Mouse (Mus musculus): ENCODE data around the gene Gm3839. TPM values are rescaled to one million over a fixed set of nuclear protein-coding genes. Genes with fewer than 3 reads are reported as not detected.
"Not testable (repeated sequence)": the region's sequence is repeated elsewhere in the genome, so short reads cannot be mapped to it uniquely, and the experiment has no call there.

Gm3839 gene
- total RNA-seq (2014; rRNA removed): 2.2 and 4.7 TPM in 2 replicates
- polyA plus RNA-seq (2015; fragmentation: Nextera tagmentation; extraction: Ambion mirVana): 1.6 and 1.8 TPM in 2 replicates

GRCm38 (mm10) chr14:11356626-11357025 is at the start of gene Gm3839:
Gene Gm3839 (minus strand): TSS chr14:11356726.
- H3K9ac ChIP-seq (replicated peaks; ENCODE audit: low read length); H3K36me3 ChIP-seq (ENCODE audit: insufficient read depth, low read length); H3K4me3 ChIP-seq (ENCODE audit: low read length); H3K27me3 ChIP-seq (ENCODE audit: insufficient read depth, low read length); H3K4me2 ChIP-seq (ENCODE audit: low read depth, low read length); H3K27ac ChIP-seq; DNase-seq (ENCODE audit: low spot score); H3K4me1 ChIP-seq (ENCODE audit: insufficient read depth, low read length); H3K9me3 ChIP-seq (ENCODE audit: low read length); ATAC-seq: not testable (repeated sequence)

GRCm38 (mm10) chr14:11405661-11406060 is 49.1 kb upstream of the Gm3839 start:
- WGBS: 70% methylated on average over 9 of the region's 9 CpGs
- H3K4me1 ChIP-seq (ENCODE audit: insufficient read depth, low read length): no peaks in the 10 kb centered on the region

GRCm38 (mm10) chr14:11377846-11378245 is 21.3 kb upstream of the Gm3839 start:
- DNase-seq (ENCODE audit: low spot score) (no peak), ATAC-seq (no peak)
- Histone ChIP-seq H3K4me1 (ENCODE audit: insufficient read depth, low read length) (no peaks in the 10 kb centered on the region), H3K4me2 (ENCODE audit: low read depth, low read length) (no peak overlapping the region), H3K27me3 (ENCODE audit: insufficient read depth, low read length) (no peaks in the 10 kb centered on the region), H3K9me3 (ENCODE audit: low read length) (no peaks in the 10 kb centered on the region), H3K36me3 (ENCODE audit: insufficient read depth, low read length) (no peaks in the 10 kb centered on the region), H3K4me3 (ENCODE audit: low read length) (no peak overlapping the region), H3K9ac (replicated peaks; ENCODE audit: low read length) (no peak overlapping the region), H3K27ac (no peak overlapping the region)
- TF ChIP-seq CTCF (IDR thresholded peaks at IDR 0.05; ENCODE audit: low read depth): no peak
- 97% methylated on average over 3 of the region's 3 CpGs for WGBS

More at GRCm38 (mm10) chr14:11405661-11406060, 49.1 kb upstream of the Gm3839 start:
- Histone ChIP-seq H3K36me3 (ENCODE audit: insufficient read depth, low read length) (no peaks in the 10 kb centered on the region), H3K27ac (no peak overlapping the region), H3K4me3 (ENCODE audit: low read length) (no peak overlapping the region), H3K9ac (replicated peaks; ENCODE audit: low read length) (no peak overlapping the region), H3K27me3 (ENCODE audit: insufficient read depth, low read length) (no peaks in the 10 kb centered on the region), H3K9me3 (ENCODE audit: low read length) (no peaks in the 10 kb centered on the region), H3K4me2 (ENCODE audit: low read depth, low read length) (no peak overlapping the region)
- no peak for DNase-seq (ENCODE audit: low spot score)
- TF ChIP-seq CTCF (IDR thresholded peaks at IDR 0.05; ENCODE audit: low read depth): no peak
- no peak for ATAC-seq

- no peak overlapping the region for H3K9ac ChIP-seq (replicated peaks; ENCODE audit: low read length)
- no peaks in the 10 kb centered on the region for H3K4me1 ChIP-seq (ENCODE audit: insufficient read depth, low read length)
- no peak overlapping the region for H3K4me2 ChIP-seq (ENCODE audit: low read depth, low read length)
- no peak overlapping the region for H3K4me3 ChIP-seq (ENCODE audit: low read length)
- 83% methylated on average over 5 of the region's 5 CpGs for WGBS
- H3K27me3 ChIP-seq (ENCODE audit: insufficient read depth, low read length): no peaks in the 10 kb centered on the region
- no peaks in the 10 kb centered on the region for H3K36me3 ChIP-seq (ENCODE audit: insufficient read depth, low read length)
- no peak for TF ChIP-seq CTCF (IDR thresholded peaks at IDR 0.05; ENCODE audit: low read depth)
- no peak overlapping the region for H3K27ac ChIP-seq
- DNase-seq (ENCODE audit: low spot score) (no peak), ATAC-seq (no peak)
- H3K9me3 ChIP-seq (ENCODE audit: low read length): no peaks in the 10 kb centered on the region
Observed at GRCm38 (mm10) chr14:11375225-11375624, 18.7 kb upstream of the Gm3839 start.

GRCm38 (mm10) chr14:11346086-11346485 is 10.4 kb downstream of the Gm3839 start:
- TF ChIP-seq CTCF (IDR thresholded peaks at IDR 0.05; ENCODE audit: low read depth): no peak
- Histone ChIP-seq H3K27me3 (ENCODE audit: insufficient read depth, low read length) (no peaks in the 10 kb centered on the region), H3K4me2 (ENCODE audit: low read depth, low read length) (no peak overlapping the region), H3K27ac (no peak overlapping the region), H3K9ac (replicated peaks; ENCODE audit: low read length) (no peak overlapping the region), H3K4me3 (ENCODE audit: low read length) (no peak overlapping the region), H3K4me1 (ENCODE audit: insufficient read depth, low read length) (no peaks in the 10 kb centered on the region), H3K36me3 (ENCODE audit: insufficient read depth, low read length) (no peaks in the 10 kb centered on the region), H3K9me3 (ENCODE audit: low read length) (no peaks in the 10 kb centered on the region)
- 66% methylated on average over 3 of the region's 3 CpGs for WGBS
- ATAC-seq (no peak), DNase-seq (ENCODE audit: low spot score) (peak; percentile 22)

GRCm38 (mm10) chr14:11329993-11330392 is 26.5 kb downstream of the Gm3839 start:
- TF ChIP-seq CTCF (IDR thresholded peaks at IDR 0.05; ENCODE audit: low read depth): peak; percentile 47

GRCm38 (mm10) chr14:11307079-11307478 is 49.4 kb downstream of the Gm3839 start:
- peak; percentile 55 for TF ChIP-seq CTCF (IDR thresholded peaks at IDR 0.05; ENCODE audit: low read depth)
- no peaks in the 10 kb centered on the region for H3K36me3 ChIP-seq (ENCODE audit: insufficient read depth, low read length)
- 35% methylated on average over 2 of the region's 2 CpGs for WGBS
- no peak overlapping the region for H3K4me3 ChIP-seq (ENCODE audit: low read length)
- no peak overlapping the region for H3K9ac ChIP-seq (replicated peaks; ENCODE audit: low read length)
- ATAC-seq (no peak), DNase-seq (ENCODE audit: low spot score) (no peak)
- H3K4me1 ChIP-seq (ENCODE audit: insufficient read depth, low read length): no peaks in the 10 kb centered on the region
- no peaks in the 10 kb centered on the region for H3K27me3 ChIP-seq (ENCODE audit: insufficient read depth, low read length)
- no peak overlapping the region for H3K4me2 ChIP-seq (ENCODE audit: low read depth, low read length)
- no peaks in the 10 kb centered on the region for H3K9me3 ChIP-seq (ENCODE audit: low read length)
- no peak overlapping the region for H3K27ac ChIP-seq

More at GRCm38 (mm10) chr14:11329993-11330392, 26.5 kb downstream of the Gm3839 start:
- Histone ChIP-seq H3K36me3 (ENCODE audit: insufficient read depth, low read length) (no peaks in the 10 kb centered on the region), H3K9me3 (ENCODE audit: low read length) (0 out of 2 replicates have a peak, but pooled peaks cover 3% of the 10 kb centered on the region), H3K4me1 (ENCODE audit: insufficient read depth, low read length) (no peaks in the 10 kb centered on the region), H3K4me3 (ENCODE audit: low read length) (no peak overlapping the region), H3K27me3 (ENCODE audit: insufficient read depth, low read length) (no peaks in the 10 kb centered on the region), H3K27ac (no peak overlapping the region), H3K9ac (replicated peaks; ENCODE audit: low read length) (no peak overlapping the region), H3K4me2 (ENCODE audit: low read depth, low read length) (no peak overlapping the region)
- 45% methylated on average over 2 of the region's 2 CpGs for WGBS
- DNase-seq (ENCODE audit: low spot score) (peak; percentile 36), ATAC-seq (no peak)

GRCm38 (mm10) chr14:11287956-11288355 is 68.6 kb downstream of the Gm3839 start:
- H3K4me2 ChIP-seq (ENCODE audit: low read depth, low read length); H3K27me3 ChIP-seq (ENCODE audit: insufficient read depth, low read length); ATAC-seq; H3K27ac ChIP-seq; H3K4me3 ChIP-seq (ENCODE audit: low read length); H3K4me1 ChIP-seq (ENCODE audit: insufficient read depth, low read length); H3K9ac ChIP-seq (replicated peaks; ENCODE audit: low read length); H3K9me3 ChIP-seq (ENCODE audit: low read length); DNase-seq (ENCODE audit: low spot score); H3K36me3 ChIP-seq (ENCODE audit: insufficient read depth, low read length): not testable (repeated sequence)
- WGBS: 83% methylated on average over 3 of the region's 3 CpGs

Measured in hindbrain, postnatal 0 days (tissue).